Mouse (Mus musculus) limb, embryonic 13.5 days (tissue): ENCODE data around the gene Ndufab1. TPM values are rescaled to one million over a fixed set of nuclear protein-coding genes. Genes with fewer than 3 reads are reported as not detected.
A peak's percentile ranks its signal among the peaks of the same experiment; 100 is the strongest.

Experiments used
- ATAC-seq: fragments of 200-750 bp; cut with Nextera tagmentation; 2 replicates; pipeline ENCODE4 v1.8.0; 2017; ENCODE audit warnings: low read depth, moderate number of reproducible peaks, moderate TSS enrichment; ENCODE audit not compliant: low FRiP score
- H3K27ac ChIP-seq: fragments of 300-500 bp; sonication (generic); 2 replicates; pipeline ENCODE4 v1.5.1; 2015; ENCODE audit warnings: inconsistent platforms, mild to moderate bottlenecking, moderate library complexity
- H3K27me3 ChIP-seq: fragments of 300-500 bp; sonication (generic); 2 replicates; pipeline ENCODE4 v1.6.1; 2015; ENCODE audit warnings: mild to moderate bottlenecking, inconsistent platforms
- H3K36me3 ChIP-seq: fragments of 300-500 bp; sonication (generic); 2 replicates; pipeline ENCODE4 v1.6.1; 2015; ENCODE audit warnings: inconsistent platforms, mild to moderate bottlenecking, moderate library complexity
- H3K4me1 ChIP-seq: fragments of 300-500 bp; sonication (generic); 2 replicates; pipeline ENCODE4 v1.6.1; 2015; ENCODE audit warnings: inconsistent platforms
- H3K4me2 ChIP-seq: fragments of 300-500 bp; sonication (generic); replicated peaks from 2 replicates; pipeline ENCODE4 v1.6.1; 2015; ENCODE audit warnings: inconsistent platforms, mild to moderate bottlenecking, moderate library complexity
- H3K4me3 ChIP-seq: fragments of 300-500 bp; sonication (generic); 2 replicates; pipeline ENCODE4 v1.5.1; 2015; ENCODE audit warnings: moderate library complexity, mild to moderate bottlenecking, inconsistent platforms
- H3K9ac ChIP-seq: fragments of 300-500 bp; sonication (generic); 2 replicates; pipeline ENCODE4 v1.6.1; 2015; ENCODE audit warnings: mild to moderate bottlenecking, inconsistent platforms
- H3K9me3 ChIP-seq: fragments of 300-500 bp; sonication (generic); 2 replicates; pipeline ENCODE4 v1.6.1; 2016; ENCODE audit warnings: inconsistent platforms
- WGBS: fragments of 180-500 bp; shearing (Covaris S2); methylation state at CpG from one replicate; pipeline ENCODE4 v1.1.7; 2015; 5-methylcytosine and 5-hydroxymethylcytosine counted together
- polyA plus RNA-seq: library from polyadenylated mRNA; unstranded; fragments of >200 nt; fragmentation: Nextera tagmentation; extraction: Ambion mirVana; gene quantifications from 2 replicates; pipeline ENCODE4 v1.2.1, GENCODE M21; 2015

Gene Ndufab1
- 651 and 677 TPM in 2 replicates for polyA plus RNA-seq

GRCm38 (mm10) chr7:122101747-122102244 is at the start of gene Ndufab1:
Gene Ndufab1, minus strand, starts transcription at chr7:122101886.
- Histone ChIP-seq H3K9me3 (no peaks in the 10 kb centered on the region), H3K4me1 (peaks cover 14% of the 10 kb centered on the region), H3K4me3 (peak within 1 kb of the TSS; percentile 59), H3K27me3 (no peaks in the 10 kb centered on the region), H3K36me3 (peaks cover 20% of the 10 kb centered on the region), H3K27ac (no peak within 1 kb of the TSS), H3K4me2 (peak within 1 kb of the TSS; percentile 91), H3K9ac (peak within 1 kb of the TSS; percentile 88)
- peak; percentile 99 for ATAC-seq
- WGBS: 1% methylated on average over 41 of the region's 43 CpGs

- Histone ChIP-seq H3K4me1 (no peaks in the 10 kb centered on the region), H3K4me2 (no peak overlapping the region), H3K9ac (no peak overlapping the region), H3K36me3 (peaks cover 93% of the 10 kb centered on the region), H3K9me3 (no peaks in the 10 kb centered on the region), H3K27ac (no peak overlapping the region), H3K4me3 (no peak overlapping the region), H3K27me3 (no peaks in the 10 kb centered on the region)
- ATAC-seq: no peak
Measured at GRCm38 (mm10) chr7:122140991-122141390, 39.3 kb upstream of the Ndufab1 start.

GRCm38 (mm10) chr7:122138190-122138589 is 36.5 kb upstream of the Ndufab1 start:
- Histone ChIP-seq H3K36me3 (peaks cover 82% of the 10 kb centered on the region), H3K9ac (no peak overlapping the region)

GRCm38 (mm10) chr7:122137071-122137470 is 35.4 kb upstream of the Ndufab1 start:
- Histone ChIP-seq H3K4me1 (peaks cover 9% of the 10 kb centered on the region), H3K36me3 (peaks cover 73% of the 10 kb centered on the region), H3K9me3 (no peaks in the 10 kb centered on the region), H3K27me3 (no peaks in the 10 kb centered on the region), H3K27ac (no peak overlapping the region), H3K4me3 (no peak overlapping the region), H3K4me2 (no peak overlapping the region), H3K9ac (no peak overlapping the region)
- ATAC-seq: no peak

More at GRCm38 (mm10) chr7:122138190-122138589, 36.5 kb upstream of the Ndufab1 start:
- no peak overlapping the region for H3K4me3 ChIP-seq
- no peaks in the 10 kb centered on the region for H3K27me3 ChIP-seq
- H3K4me2 ChIP-seq: no peak overlapping the region
- no peak overlapping the region for H3K27ac ChIP-seq
- peaks cover 7% of the 10 kb centered on the region for H3K4me1 ChIP-seq
- ATAC-seq: no peak
- WGBS: 94% methylated on average over 5 of the region's 5 CpGs
- no peaks in the 10 kb centered on the region for H3K9me3 ChIP-seq

- no peak overlapping the region for H3K9ac ChIP-seq
- peaks cover 14% of the 10 kb centered on the region for H3K4me1 ChIP-seq
- no peak overlapping the region for H3K27ac ChIP-seq
- H3K4me3 ChIP-seq: no peak overlapping the region
- H3K9me3 ChIP-seq: no peaks in the 10 kb centered on the region
- no peak overlapping the region for H3K4me2 ChIP-seq
- no peaks in the 10 kb centered on the region for H3K27me3 ChIP-seq
- 73% methylated on average over 10 of the region's 10 CpGs for WGBS
- H3K36me3 ChIP-seq: peaks cover 53% of the 10 kb centered on the region
- no peak for ATAC-seq
Measured at GRCm38 (mm10) chr7:122135070-122135469, 33.4 kb upstream of the Ndufab1 start.

GRCm38 (mm10) chr7:122133338-122133625 is 31.6 kb upstream of the Ndufab1 start:
- 20% methylated on average over 8 of the region's 8 CpGs for WGBS
- Histone ChIP-seq H3K36me3 (peaks cover 37% of the 10 kb centered on the region), H3K4me2 (peak overlapping the region; percentile 70), H3K9me3 (no peaks in the 10 kb centered on the region), H3K4me3 (peak overlapping the region; percentile 90), H3K27ac (peak overlapping the region; percentile 73; the same call in 1 of the 2 replicates), H3K9ac (peak overlapping the region; percentile 89), H3K4me1 (peaks cover 14% of the 10 kb centered on the region), H3K27me3 (no peaks in the 10 kb centered on the region)
- ATAC-seq: no peak

GRCm38 (mm10) chr7:122132497-122133337 is 31.0 kb upstream of the Ndufab1 start, which contains the start of the genes Palb2 and Dctn5:
Gene Palb2, minus strand, starts transcription at chr7:122132985.
Gene Dctn5, plus strand, starts transcription at chr7:122133041.
- ATAC-seq: peak; percentile 97
- peaks cover 37% of the 10 kb centered on the region for H3K36me3 ChIP-seq
- peak within 1 kb of the TSS; percentile 89 for H3K9ac ChIP-seq
- WGBS: under 1% methylated on average over 54 of the region's 54 CpGs
- H3K27ac ChIP-seq: peak within 1 kb of the TSS; percentile 73; the same call in 1 of the 2 replicates
- peak within 1 kb of the TSS; percentile 70 for H3K4me2 ChIP-seq
- H3K27me3 ChIP-seq: no peaks in the 10 kb centered on the region
- H3K9me3 ChIP-seq: no peaks in the 10 kb centered on the region
- H3K4me3 ChIP-seq: peak within 1 kb of the TSS; percentile 90
- peaks cover 14% of the 10 kb centered on the region for H3K4me1 ChIP-seq

- no peaks in the 10 kb centered on the region for H3K9me3 ChIP-seq
- peaks cover 14% of the 10 kb centered on the region for H3K4me1 ChIP-seq
- H3K27ac ChIP-seq: no peak overlapping the region
- H3K9ac ChIP-seq: peak overlapping the region; percentile 89; the same call in 1 of the 2 replicates
- H3K4me3 ChIP-seq: peak overlapping the region; percentile 90
- no peak for ATAC-seq
- no peaks in the 10 kb centered on the region for H3K27me3 ChIP-seq
- peaks cover 38% of the 10 kb centered on the region for H3K36me3 ChIP-seq
- peak overlapping the region; percentile 70 for H3K4me2 ChIP-seq
Measured at GRCm38 (mm10) chr7:122131834-122132233, 30.1 kb upstream of the Ndufab1 start.

- H3K4me1 ChIP-seq: 0 out of 2 replicates have a peak, but pooled peaks cover 4% of the 10 kb centered on the region
- 92% methylated on average over 11 of the region's 11 CpGs for WGBS
- H3K36me3 ChIP-seq: peaks cover 45% of the 10 kb centered on the region
- H3K4me2 ChIP-seq: no peak overlapping the region
- no peak overlapping the region for H3K9ac ChIP-seq
- no peaks in the 10 kb centered on the region for H3K9me3 ChIP-seq
- H3K4me3 ChIP-seq: no peak overlapping the region
- ATAC-seq: no peak
- no peak overlapping the region for H3K27ac ChIP-seq
- no peaks in the 10 kb centered on the region for H3K27me3 ChIP-seq
Measured at GRCm38 (mm10) chr7:122126946-122127345, 25.3 kb upstream of the Ndufab1 start.

GRCm38 (mm10) chr7:122125636-122126035 is 23.9 kb upstream of the Ndufab1 start:
- peaks cover 56% of the 10 kb centered on the region for H3K36me3 ChIP-seq
- H3K4me1 ChIP-seq: no peaks in the 10 kb centered on the region
- no peak for ATAC-seq
- no peak overlapping the region for H3K27ac ChIP-seq
- H3K9ac ChIP-seq: no peak overlapping the region
- no peaks in the 10 kb centered on the region for H3K27me3 ChIP-seq
- WGBS: 77% methylated on average over 8 of the region's 8 CpGs
- no peak overlapping the region for H3K4me3 ChIP-seq
- H3K9me3 ChIP-seq: no peaks in the 10 kb centered on the region
- no peak overlapping the region for H3K4me2 ChIP-seq

- Histone ChIP-seq H3K27ac (no peak overlapping the region), H3K4me1 (no peaks in the 10 kb centered on the region), H3K9ac (no peak overlapping the region), H3K27me3 (no peaks in the 10 kb centered on the region), H3K9me3 (no peaks in the 10 kb centered on the region), H3K36me3 (peaks cover 68% of the 10 kb centered on the region), H3K4me2 (no peak overlapping the region), H3K4me3 (no peak overlapping the region)
- no peak for ATAC-seq
- WGBS: 83% methylated on average over 4 of the region's 4 CpGs
Measured at GRCm38 (mm10) chr7:122123518-122123917, 21.8 kb upstream of the Ndufab1 start.

GRCm38 (mm10) chr7:122108206-122108605 is 6.5 kb upstream of the Ndufab1 start:
- no peak overlapping the region for H3K9ac ChIP-seq
- WGBS: 93% methylated on average over 6 of the region's 6 CpGs
- H3K4me1 ChIP-seq: no peaks in the 10 kb centered on the region
- H3K4me2 ChIP-seq: no peak overlapping the region
- ATAC-seq: no peak
- no peak overlapping the region for H3K4me3 ChIP-seq
- H3K36me3 ChIP-seq: peaks cover 45% of the 10 kb centered on the region
- H3K27me3 ChIP-seq: no peaks in the 10 kb centered on the region
- H3K27ac ChIP-seq: no peak overlapping the region
- H3K9me3 ChIP-seq: no peaks in the 10 kb centered on the region
